Mouse (Mus musculus): ENCODE data around the gene Nckap5l.

Nckap5l gene

GRCm38 (mm10) chr15:99457606-99458401, at the start of gene Nckap5l:
Gene Nckap5l, minus strand, starts transcription at chr15:99457748.
- DNase-seq (ENCODE audit: low spot score in 2 of 2), result peak; percentile 91 to 92

- DNase-seq (ENCODE audit: low spot score in 2 of 2), result no peak
Observed at GRCm38 (mm10) chr15:99505324-99506095, 48.0 kb upstream of the Nckap5l start.

- no peak for DNase-seq (ENCODE audit: low spot score in 2 of 2)
Observed at GRCm38 (mm10) chr15:99503256-99503655, 45.7 kb upstream of the Nckap5l start.

- no peak for DNase-seq (ENCODE audit: low spot score in 2 of 2)
Observed at GRCm38 (mm10) chr15:99502311-99502831, 44.8 kb upstream of the Nckap5l start.

DNA sequence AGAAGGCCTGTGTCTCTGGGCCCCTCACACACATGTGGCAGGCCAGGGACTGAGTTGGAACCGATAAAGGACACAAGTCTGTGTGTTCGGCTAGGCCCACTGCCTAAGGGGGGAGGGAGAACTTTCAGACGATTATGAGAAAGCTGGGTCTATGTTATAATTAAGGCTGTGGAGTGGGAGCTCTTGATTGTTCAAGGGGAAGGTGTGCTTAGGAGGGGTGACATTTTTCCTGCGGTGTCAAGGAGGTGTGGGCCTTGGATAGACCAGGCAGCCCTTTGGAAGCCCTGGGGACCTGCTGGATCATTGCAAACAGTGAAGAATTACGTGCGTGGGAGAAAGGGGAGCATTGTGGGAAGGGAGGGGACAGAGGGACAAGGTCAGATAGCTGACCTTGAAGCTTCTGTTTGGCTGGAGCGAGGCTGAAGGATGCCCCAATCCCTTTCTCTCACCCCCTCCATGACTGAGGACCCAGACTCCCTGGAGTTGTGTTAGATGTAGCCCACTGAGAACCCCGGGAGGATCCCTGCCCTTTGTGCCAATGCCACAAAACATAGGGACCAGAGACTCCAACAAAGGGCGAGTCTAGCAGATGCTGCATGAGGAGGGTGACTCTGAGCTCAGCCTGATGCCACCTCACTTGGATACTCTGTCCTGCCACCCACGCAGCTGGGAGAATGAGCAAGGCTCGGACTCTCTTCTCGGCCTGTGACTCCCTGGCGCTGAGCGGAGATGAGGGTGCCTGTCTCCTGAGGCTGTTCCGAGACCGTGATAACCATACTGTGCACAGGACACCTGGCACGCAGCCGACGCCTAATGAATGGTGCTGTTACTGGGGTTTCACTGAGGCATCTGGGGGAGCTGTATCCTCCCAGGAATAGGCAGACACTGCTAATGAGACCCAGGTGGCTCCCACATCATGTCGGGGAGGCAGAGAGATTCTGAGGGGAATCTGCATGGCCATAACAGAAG, 44.0 kb upstream of the Nckap5l start:
- no peak for DNase-seq (ENCODE audit: low spot score in 2 of 2)

DNA sequence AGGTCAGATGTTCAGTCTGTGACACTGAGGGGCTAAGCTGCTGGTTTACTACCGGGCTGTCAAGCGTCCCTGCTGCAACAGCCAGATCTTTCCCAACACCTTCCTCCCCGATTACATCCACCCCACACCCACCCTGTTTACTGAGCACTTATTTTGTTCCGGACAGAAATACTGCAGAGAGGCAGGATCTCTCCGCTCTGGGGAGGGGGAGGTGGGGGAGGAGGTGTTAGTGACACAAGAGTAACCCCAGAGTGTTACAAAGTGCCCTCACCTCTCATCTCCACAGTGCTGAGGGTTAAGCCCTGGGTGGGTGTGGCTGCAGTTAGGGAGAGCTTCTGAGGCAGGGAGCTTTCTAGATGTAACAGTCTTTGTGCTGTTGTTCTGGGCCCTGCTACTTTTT, 42.8 kb upstream of the Nckap5l start:
- no peak for DNase-seq (ENCODE audit: low spot score in 2 of 2)

- no peak for DNase-seq (ENCODE audit: low spot score in 2 of 2)
Observed at GRCm38 (mm10) chr15:99499726-99500125, 42.2 kb upstream of the Nckap5l start.

DNA sequence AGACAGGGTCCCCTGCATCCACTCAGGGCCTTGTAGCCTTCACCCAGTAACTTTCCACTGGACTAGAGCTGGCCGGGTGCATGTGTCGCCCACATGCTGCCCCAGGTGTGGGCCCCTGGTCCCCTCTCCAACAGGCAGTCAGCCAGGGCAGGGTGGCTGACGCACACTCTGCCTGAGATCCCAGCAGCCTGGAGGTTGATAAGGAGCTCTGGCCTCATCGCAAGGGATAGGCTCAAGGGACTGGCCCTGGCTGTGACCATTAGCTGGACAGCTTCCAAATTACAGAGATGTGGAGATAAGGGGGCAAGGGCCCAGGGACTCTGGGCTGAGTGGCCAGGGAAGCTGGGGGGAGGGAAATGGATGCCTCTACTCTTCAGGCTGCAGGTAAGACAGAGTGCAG, 41.2 kb upstream of the Nckap5l start:
- DNase-seq (ENCODE audit: low spot score in 2 of 2), result peak; percentile 31 to 32

GRCm38 (mm10) chr15:99498356-99498755, 40.8 kb upstream of the Nckap5l start:
- peak in 1 of 2 experiments; percentile 15 for DNase-seq (ENCODE audit: low spot score in 2 of 2)

- peak; percentile 61 to 83 for DNase-seq (ENCODE audit: low spot score in 2 of 2)
Observed at GRCm38 (mm10) chr15:99497527-99498242, 40.1 kb upstream of the Nckap5l start.

- peak; percentile 41 to 52 for DNase-seq (ENCODE audit: low spot score in 2 of 2)
Observed at GRCm38 (mm10) chr15:99497061-99497460, 39.5 kb upstream of the Nckap5l start.

GRCm38 (mm10) chr15:99484745-99485144, 27.2 kb upstream of the Nckap5l start:
- DNase-seq (ENCODE audit: low spot score in 2 of 2), result no peak

DNA sequence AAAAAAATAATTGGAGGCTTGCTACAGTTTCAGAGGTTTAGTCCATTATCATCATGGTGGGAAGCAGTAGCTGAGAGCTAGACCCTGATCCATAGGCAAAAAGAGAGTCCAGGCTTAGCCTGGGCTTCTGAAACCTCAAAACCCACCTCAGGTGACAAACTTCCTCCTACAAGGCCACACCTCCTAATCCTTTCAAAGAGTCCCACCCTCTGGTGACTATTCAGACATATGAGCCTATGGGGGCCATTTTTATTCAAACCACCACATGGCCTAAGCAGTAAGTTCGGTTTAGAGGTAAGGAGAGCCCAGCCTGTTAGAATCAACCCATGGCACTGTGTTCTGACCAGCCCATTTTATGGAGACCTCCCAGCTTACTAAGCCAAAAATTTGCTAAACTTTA, 18.3 kb upstream of the Nckap5l start:
- no peak for DNase-seq (ENCODE audit: low spot score in 2 of 2)

DNA sequence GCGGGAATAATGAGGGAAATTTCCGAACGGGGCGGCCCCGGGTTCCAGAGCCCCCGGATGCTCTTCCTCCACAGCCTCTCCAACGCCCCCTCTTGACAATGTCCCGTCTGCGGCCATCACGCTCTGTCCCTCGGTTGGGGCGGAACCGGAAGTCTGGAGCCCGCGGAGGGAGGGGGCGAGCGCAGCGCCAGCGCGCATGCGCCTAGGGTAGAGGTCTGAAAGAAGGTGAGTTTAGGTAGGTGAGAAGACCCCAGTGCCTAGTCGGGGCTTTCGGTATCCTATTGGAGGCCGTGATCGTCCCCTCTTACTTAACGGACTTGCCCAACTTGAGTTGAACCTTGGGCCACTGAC, 17.0 kb upstream of the Nckap5l start, which contains the start of gene Bcdin3d:
Bcdin3d (minus strand) TSS at position 155 of the 351 bp plus-strand sequence.
- peak; percentile 83 to 87 for DNase-seq (ENCODE audit: low spot score in 2 of 2)

- peak; percentile 69 to 71 for DNase-seq (ENCODE audit: low spot score in 2 of 2)
Observed at GRCm38 (mm10) chr15:99473801-99474575, 16.4 kb upstream of the Nckap5l start.

DNA sequence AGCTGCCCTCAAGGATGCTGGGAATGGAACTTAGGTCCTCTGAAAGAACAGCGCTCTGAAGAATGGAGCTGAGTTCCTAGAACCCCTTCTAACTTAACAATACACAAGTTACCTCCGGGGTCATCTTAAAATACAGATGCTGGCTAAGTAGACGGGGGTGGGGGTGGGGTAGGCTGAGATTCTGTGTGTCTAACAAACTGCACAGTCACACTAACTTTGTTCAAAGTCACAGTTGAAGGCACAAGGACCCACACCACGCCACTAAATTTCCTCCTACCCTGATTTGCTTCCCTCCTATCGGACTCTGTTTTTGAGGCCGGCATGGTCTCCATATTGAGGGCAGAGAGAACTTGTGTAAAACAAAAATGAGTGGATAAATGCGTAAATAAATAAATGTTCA, 15.4 kb upstream of the Nckap5l start:
- no peak for DNase-seq (ENCODE audit: low spot score in 2 of 2)

DNA sequence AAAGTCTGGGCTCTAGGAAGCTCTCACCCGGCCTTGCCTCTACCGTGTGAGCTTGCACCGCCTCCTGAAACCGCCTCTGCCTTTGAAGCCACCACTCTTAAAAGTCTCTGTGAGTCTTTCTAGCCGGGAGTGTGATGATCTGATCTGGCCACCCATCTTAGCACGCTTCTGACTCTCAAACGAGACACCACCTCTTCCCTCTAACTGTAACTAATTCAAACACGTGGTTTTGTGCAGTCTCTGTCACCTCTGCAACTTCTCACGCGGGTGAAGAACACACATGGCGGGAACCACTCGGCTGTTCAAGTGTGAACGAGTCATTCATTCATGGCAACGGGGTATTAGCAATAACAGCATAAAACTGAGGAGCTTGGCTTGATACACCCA, 14.1 kb upstream of the Nckap5l start:
- no peak for DNase-seq (ENCODE audit: low spot score in 2 of 2)

- peak; percentile 68 for DNase-seq (ENCODE audit: low spot score in 2 of 2)
Observed at GRCm38 (mm10) chr15:99470971-99471676, 13.6 kb upstream of the Nckap5l start.

DNA sequence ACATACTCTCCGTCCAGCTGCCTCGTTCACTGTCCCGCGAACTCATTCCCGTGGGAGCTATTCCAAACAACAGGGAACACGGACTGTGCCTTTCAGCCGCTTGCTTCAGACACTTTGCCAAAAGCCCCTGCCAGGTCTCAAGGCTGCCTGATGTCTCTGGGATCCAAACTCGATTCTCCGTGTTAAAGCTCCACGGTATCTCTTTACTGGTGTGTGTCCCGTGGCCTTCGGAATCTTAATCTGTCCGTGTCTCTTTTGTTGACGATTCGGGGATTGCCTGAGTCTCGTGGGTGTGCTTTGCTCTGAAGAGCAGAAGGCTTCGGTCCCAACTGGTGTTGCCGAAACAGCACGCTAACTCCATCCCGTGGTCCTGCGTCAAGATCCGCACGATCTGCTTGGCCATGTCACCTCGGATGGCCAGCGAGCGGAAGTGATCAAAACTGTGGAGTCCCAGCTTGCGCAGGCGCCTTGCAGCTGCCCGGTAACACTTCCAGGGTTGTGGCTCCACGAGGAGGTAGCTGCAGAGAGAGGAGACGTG, 12.7 kb upstream of the Nckap5l start:
- DNase-seq (ENCODE audit: low spot score in 2 of 2), result peak; percentile 59 to 68
